Mouse (Mus musculus) layer of hippocampus, adult 18-20 months (tissue): ENCODE measurements around the gene Scamp2. TPM values are rescaled to one million over a fixed set of nuclear protein-coding genes. Genes with fewer than 3 reads are reported as not detected.
A peak's percentile ranks its signal among the peaks of the same experiment; 100 is the strongest.

ENCODE experiments used
- DNase-seq, 2 experiments: peaks; one replicate each; pipeline ENCODE4 v3.0.0; 2022; ENCODE audit warnings: low spot score in 2 of 2
- total RNA-seq, 2 experiments: library from RNA; stranded (reverse); gene quantifications; 2 replicates each; pipeline ENCODE4 v1.2.3; 2021

Gene Scamp2
- total RNA-seq, 2 experiments from 2014 or later = 24.2 to 24.9 TPM

DNA sequence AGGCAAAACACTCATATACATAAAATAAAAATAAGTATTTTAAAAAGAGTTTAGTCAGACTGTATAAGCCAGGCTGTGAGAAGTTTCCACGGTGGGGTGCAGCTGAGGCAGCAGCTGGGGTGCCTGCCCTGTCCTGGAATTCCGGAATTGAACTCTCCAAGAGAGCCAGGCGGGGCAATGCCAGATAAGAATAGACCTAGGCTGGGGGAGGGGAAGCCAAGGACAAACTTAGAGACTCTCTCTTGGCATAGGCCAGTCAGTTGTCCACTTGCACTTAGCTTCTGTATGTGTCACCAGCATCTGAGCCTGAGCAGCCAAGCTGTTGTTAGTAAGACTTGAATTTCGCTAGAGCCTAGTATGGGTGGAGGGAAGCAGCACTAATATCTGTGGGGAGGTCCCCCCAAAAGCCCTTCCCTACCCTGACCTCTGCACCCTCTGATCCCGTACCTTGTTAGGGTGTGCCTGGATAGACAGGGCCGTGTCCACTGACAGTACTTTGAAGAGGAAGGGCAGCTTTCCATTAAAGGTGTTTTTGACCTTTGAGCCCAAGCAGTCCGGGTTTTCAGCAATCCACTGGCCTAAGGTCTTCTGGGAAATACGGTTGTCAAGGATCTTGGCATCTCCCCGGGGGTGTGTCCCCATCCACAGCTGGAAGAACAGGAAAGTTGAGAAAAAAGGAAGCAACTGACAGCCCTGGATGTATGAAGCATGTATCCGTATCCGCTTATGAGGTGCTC is 10.4 kb upstream of the Scamp2 start:
- no peak for DNase-seq

DNA sequence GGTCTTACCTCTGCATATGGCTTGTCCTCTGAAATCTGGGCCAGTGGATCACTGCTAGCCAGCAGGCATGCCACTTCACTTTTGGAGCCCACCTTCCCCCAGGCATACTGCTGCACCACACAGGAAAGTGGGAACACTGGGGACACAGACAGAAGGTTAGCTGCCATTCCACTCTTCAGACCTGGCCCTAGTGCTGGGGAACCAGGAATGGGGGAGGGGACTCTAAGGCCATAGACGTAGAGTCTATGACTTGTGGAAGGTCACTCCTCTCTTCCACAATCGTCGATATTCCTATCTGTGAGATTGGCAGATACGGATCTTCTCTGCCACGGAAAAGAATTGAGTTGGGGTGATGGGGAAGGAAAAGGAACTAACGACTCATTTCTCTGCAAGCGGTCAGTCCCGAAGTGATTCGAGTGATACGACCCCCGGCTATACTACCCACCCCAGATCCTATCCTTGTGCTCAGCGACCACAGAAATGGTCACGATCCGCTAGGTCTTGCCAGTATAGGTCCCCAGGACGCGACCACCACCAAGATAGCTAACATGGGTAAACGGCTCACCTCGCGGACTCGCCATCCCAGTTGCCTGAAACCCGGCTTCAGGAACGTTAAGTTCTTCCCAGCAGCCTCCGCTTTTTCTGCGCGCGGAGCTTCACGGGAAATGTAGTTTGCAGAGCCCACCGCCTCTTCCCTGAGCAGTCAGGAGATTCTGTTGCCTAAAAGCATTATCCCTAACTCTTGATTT is 8.4 kb upstream of the Scamp2 start, which contains the start of gene Mpi:
TSS of gene Mpi (minus strand) at position 625 of the 749 bp plus-strand sequence.
- DNase-seq = peak; percentile 69 to 86

DNA sequence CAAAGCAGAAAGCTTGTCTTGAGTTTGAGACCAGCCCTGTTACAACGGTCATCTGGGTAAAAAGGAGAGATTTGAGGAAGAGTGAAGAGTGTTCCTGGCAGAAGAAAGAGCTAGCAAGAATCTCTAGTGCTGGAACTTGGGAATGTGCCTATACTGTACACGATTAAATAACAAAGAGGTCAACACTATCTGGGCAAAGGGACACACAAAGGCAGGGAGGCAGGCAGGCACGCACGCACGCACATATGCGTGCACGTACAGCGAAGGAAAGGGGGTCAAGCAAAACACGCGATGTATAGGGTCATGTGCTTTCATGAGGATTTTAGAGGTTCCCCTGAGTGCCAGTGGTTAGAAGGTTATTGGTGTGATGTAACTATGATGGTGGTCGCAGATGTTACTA is 7.6 kb upstream of the Scamp2 start:
- DNase-seq = no peak

DNA sequence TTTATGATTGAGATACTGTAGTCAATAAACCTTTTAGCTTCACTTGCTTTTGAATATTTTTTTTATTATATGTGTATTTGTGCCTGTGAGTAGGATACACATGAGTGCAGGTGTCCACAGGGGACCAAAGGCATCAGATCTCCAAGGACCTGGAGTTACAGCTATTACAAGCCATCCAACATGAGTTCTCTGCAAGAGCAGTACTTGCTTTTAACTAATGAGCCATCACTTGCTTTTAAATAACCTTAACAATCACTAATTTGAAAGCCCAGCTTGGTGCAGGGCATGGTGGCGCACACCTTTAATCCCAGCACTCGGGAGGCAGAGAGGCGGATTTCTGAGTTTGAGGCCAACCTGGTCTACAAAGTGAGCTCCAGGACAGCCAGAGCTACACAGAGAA is 6.0 kb upstream of the Scamp2 start:
- no peak for DNase-seq

DNA sequence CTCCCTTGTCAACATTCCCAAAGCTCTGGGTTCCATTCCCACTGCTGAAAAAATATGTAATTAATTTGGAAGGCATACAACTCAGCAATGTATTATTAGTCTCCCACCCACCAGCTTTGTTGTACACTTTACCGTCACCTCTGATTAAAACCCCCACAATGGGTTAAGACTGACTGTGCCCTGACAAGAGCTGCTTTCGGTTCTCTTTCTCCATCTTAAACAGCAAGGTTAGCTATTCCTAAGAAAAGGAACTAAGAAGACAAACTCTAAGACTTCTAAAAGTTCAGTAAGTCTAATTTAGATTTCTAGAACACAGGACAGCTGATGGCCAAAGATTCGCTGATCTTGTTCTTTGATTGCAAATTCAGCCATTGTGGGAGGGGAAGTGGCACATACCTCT is 3.5 kb upstream of the Scamp2 start:
- DNase-seq = no peak

DNA sequence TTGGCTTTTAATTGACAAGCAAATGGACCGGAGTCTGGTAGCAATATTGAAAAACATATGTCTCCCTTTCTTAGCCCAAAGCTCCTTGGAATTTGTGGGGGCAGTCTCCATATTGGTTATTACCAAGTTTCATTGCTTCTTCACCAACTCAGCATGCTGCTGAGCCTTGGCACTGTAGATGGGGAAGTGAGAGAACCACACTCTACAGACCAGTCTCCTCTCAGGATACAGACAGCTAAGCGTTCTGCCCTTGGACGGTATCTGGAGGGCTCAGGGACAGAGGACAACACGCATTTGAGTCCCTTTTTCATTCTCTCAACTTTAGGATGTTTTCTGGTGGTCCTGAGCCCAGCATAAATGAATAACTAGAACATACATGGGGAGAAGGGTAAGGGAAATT is 2.1 kb upstream of the Scamp2 start:
- no peak for DNase-seq

DNA sequence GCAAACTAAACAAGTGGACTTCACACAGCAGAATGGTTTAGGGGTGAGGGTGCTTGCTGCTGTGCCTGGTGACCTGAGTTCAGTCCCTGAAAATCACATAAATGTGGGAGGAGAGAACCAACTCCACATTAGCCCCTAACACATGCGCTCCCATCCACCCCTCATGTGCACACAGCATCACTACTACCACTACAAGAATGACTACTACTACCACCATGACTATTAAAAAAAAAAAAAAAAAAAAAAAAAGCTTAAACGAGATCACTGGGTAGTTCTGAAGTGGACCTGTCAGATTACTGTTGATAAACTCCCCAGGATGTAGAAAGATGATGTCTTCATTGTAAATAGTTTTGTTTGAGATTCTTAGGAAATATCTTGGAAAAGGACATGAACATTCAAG is 1.2 kb upstream of the Scamp2 start:
- DNase-seq = no peak

DNA sequence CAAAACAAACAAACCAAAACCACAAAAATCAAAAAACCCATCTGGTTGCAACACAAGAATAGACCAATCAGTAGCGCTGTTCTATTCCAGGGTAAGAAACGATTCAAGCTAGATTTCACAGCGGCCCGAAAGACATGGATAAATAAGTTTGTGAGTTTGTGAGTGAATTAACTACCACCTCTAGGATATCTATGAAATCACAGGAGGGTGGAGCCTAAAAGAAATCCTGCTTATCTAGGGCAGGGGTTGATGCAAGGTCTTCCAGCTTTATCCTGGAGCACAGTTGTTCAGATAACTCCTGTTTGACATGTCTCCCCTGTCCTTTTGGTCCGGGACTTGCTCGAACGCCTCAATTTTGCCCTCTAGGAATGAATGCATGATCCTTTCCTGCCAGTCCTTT is 480 bp upstream of the Scamp2 start:
- DNase-seq = no peak

DNA sequence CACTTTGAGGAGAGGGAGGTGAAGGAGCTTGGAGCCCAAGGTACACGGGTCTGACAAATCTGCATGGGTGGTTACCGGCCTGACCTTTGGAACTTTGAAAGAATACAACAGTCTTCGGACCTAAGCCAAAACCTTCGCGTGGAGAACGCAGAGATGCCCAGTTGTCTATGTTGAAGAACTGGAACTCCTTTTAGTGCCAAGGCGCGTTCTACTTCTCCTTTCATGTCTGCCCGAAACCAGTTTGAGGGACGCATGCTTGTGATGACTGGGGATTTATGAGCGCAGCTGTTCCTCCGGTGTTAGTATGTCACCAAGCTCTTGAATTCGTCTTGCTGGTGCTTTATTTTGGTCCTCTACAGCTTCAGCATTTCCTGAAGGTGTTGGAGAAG is 962 bp downstream of the Scamp2 start:
- no peak for DNase-seq

DNA sequence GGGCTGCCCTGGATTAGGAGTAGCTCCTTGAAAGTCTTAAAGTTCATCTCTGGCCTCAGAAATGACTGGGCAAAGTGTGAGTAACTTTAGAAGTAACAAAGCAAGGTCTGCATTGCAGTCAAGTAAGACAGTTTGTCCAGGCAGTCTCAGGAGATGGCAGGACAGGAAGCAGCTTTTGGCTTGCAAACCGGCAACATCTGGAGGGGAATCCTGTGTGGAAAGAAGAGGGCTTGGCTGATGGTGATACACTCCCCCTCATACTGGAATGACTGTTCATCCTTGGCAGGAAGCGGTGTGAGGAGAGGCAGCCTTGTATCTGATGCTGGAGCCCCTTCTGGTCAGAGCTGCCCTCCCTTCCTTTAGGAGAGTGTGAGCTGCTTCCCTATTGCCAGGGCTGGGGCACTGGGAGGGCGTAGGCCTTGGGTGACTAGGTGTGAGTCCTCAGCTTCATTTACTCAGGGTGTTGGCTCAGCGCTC is 2.2 kb downstream of the Scamp2 start:
- DNase-seq = no peak

DNA sequence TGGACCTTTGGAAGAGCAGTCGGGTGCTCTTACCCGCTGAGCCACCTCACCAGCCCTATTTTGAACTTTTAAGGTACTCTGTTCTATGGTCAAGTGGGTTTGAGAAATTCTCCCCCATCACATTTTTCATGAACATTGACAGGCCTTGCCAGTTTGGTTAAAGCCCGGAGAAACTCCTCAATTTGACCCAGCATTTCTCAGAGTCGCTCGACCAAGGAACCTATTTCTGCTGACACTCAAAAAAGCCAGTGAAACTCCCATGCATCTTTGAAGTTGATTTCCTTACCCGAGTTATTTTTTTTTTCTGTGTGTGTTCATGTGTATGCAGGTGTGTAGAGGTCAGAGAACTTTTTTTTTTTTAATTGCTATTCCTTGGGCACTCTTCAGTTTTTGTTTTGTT is 3.9 kb downstream of the Scamp2 start:
- no peak for DNase-seq

DNA sequence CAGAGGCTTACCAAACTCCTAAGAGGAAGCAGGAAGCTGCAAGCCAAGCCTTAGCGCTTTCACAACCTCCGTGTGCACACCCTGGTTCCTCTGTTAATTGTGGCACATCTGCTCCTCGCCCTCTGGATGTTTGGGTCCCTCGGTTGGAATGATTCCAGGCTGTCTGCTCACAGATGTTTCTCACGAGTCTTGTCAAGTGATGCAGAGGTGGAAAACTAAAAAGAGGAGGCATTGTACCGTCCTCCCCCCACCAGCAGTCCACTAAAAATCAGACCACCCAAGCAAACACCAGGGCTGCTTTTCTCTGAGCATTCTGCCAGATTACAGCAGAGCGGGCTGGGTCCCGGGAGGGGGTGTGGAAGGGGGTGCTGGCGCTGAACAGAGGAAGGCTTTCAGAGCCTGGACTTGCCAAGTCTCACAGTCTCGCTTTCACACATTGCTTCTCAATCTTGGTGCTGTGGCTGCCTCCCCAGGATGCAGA is 5.0 kb downstream of the Scamp2 start:
- no peak for DNase-seq

DNA sequence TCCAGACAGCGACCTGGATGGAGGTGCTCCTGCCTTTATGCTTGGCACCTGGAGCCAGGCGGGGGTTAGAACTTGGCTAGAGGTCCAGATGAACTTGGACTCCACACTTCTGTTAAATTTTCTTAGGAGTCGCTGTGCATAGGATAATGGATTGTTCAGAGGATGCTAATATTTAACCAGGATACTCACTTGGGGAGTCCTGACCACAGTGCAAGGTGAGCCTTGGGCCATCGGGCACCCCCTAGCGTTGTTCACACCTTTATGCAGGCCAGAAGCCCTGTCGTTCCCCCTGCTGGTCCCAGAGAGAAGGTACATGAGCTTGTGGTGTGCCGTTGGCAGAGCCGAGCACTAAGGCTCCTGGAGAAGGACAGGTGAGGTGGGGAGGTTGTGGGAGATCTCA is 6.1 kb downstream of the Scamp2 start:
- DNase-seq = no peak

DNA sequence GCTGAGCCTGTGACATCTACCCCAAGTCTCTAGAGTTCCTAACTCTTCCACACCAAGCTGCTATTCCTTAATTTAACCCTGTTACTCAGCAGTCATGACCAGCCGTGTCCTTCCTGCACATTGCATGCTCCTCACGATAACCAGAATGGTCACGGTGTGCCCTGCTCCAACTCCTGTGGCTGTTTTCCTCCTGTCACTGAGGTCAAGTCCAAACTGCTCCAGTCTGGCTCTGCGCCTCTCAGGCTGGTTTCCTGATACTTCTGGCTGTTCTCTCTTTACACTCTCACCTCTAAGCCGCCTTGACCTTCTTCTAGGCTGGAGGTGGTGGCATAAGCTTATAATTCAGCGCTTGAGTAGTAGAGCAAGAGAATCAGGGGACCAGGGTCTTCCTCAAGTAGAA is 7.8 kb downstream of the Scamp2 start:
- no peak for DNase-seq

DNA sequence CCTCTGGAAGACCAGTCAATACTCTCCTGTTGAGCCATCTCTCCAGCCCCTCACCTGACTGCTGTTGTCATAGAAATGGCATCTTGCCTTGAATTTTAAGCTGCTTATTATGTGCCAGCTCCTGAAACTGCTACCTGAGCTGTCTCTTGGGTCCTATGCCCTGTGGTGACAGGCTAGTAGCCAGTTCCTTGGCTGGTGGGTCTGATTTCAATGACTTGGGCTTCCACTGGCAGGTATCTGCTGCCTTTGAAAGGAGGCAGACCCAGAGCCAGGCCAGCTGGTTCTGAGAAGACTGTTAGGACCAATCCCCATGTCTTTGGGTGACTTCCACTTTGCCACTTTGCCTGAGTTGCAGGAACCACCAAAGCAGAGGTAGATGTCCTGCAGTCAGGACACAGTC is 13.7 kb downstream of the Scamp2 start:
- DNase-seq = no peak

DNA sequence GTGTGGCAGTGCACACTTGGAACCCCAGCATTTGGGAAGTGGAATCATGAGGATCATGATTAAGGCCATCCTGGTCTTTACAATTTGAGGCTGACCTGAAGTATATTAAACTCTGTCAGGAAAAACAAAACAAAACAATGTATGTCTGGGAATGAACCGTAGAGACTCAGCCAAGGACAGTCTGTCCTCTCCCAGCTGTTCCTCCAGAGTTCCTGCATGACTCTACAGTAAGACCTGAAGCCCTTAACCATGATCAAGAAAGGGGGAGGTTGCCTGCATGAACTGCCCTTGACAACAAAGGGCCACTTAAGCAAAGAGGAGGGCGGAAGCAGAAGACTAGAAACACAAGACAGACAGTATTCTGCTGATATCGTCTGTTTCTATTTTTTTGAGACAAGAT is 14.8 kb downstream of the Scamp2 start:
- no peak for DNase-seq

DNA sequence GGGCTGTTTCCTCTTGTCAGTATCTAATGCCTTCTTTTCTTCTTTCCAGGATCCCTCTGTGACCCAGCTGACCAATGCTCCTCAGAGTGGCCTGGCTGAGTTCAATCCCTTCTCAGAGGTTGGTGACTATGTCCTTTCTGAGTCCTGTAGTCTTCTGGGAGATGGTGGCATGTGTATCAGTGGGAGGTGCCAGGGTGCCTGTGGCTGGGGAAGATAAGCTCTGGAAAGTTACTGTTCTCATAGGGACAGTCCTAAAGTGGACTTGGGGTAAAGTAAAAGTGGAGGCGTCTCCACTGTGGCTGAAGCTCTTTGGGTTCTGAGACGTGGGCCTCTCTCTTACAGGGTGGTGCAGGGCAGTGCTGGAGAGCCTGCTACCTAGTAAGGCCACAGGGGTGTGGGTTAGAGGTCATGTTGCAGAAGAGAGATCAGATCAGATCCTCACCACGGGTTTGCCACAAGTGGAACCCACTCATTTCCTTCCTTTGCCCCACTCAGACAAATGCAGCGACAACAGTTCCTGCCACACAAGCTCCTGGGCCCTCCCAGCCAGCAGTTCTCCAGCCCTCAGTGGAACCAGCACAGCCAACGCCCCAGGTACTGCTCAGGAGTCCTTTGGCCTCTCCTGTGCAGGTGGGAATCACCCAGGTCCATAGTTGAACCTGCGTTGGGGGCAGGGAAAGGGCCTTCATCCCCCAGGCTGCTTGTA is 16.6 kb downstream of the Scamp2 start:
- no peak for DNase-seq

DNA sequence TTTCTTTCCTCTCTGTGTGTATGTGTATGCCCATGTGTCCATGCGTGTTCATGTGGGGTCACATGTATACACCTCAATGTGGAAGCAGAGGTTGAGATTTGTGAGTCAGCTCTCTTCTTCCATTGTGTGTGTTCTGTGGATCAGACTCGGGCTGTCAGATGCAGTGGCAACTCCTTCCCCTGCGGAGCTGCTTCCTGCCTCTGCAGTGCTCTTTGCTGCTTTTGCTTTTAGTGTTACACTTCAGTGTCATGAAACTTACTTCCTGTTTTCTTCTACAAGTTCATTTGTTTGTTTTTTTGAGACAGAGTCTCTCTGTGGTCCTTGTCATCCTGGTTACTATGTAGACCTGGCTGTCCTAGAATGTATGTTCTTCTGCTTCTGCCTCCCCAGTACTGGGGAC is 24.2 kb downstream of the Scamp2 start:
- DNase-seq = no peak

DNA sequence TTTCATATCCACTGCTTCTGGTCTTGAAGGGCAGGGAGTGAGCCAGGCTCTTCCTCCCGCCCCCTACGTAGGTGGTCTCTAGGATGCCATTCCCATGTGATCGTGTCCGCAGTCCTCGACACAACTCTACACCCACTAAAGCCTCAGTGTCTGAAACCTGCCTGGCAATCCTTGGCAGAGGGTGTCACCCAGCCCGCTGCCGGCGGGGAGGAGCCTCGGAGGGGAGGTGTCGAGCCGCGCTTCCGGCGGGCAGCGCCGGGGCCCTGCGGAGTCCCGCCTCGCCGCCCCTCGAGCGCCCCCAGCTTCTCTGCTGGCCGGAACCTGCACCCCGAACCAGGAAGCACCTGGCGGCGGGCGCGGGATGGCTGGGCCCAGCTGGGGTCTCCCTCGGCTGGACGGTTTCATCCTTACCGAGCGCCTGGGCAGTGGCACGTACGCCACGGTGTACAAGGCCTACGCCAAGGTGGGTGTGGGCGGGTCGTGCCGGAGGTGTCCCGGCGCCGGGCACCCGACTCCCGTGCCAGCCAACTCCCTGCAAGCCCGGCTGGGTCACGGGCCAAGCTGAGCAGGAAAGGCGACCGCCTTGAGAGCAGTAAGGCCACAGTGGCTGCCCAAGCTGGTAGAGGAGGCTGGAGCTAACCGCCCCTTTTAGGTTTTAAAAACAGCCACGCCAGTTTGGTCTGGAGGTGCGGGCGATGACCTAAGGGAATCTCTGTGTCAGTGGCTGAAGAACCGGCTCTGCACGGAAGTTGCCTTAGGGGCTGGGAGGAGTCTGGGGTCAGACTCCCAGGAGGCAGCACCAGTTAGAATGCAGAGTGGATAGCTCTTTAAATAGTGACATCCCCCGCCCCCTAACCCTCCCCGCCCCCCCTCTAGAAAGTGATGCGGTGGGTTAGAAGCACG is 28.7 kb downstream of the Scamp2 start, which contains the start of gene Ulk3:
TSS of gene Ulk3 (plus strand) at position 229 of the 903 bp plus-strand sequence.
- DNase-seq = peak; percentile 65 to 75

DNA sequence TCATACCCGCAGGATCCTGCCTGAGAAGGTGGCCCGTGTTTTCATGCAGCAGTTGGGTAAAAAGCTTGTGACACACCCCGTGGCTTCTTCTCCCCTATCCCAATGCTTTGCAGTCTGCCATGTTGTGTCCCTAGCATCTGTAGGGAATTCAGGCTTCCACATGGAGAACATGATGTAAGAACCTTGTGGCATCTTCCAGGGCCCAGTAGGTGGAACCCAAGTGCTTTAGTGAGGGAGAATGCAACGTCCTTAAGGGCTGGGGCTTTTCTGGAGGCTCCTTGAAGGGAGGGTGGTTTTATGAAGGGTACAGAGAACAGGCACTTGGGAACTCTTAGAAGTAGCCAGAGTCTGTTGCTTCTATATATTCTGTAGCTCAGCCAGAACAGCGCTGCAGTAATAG is 30.0 kb downstream of the Scamp2 start:
- peak in 1 of 2 experiments; percentile 37 for DNase-seq
